Mouse (Mus musculus) T-cell, adult 2 months (primary cell): ENCODE measurements around the gene Srp14.

Source experiments
- DNase-seq: peaks from one replicate; pipeline ENCODE4 v3.0.0; 2022; ENCODE audit warnings: low spot score

Srp14 gene

GRCm38 (mm10) chr2:118479550-118479909 lies at the start of gene Srp14:
TSS of gene Srp14 (minus strand) at chr2:118479711.
- DNase-seq: peak; percentile 95

DNA sequence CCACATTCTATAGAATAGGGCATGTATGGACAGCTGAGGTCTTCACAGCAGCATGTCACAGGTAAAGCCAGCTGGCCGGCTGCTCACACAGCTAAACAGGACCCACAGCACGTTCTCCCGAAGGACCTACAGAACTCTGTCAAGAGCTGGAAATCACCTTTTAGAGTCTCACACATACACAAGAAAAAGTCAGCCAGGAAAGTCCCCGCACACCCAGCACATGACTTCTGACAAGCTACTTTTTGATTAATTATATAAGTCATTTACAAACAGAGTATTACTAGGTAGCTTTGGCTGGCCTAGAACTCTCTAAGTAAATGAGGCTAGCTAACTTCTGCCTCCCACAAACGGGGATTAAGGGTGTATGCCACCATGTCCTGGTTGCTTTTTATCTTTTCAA lies 47.0 kb upstream of the Srp14 start:
- DNase-seq: no peak

GRCm38 (mm10) chr2:118524811-118525210 lies 45.3 kb upstream of the Srp14 start:
- DNase-seq: no peak

DNA sequence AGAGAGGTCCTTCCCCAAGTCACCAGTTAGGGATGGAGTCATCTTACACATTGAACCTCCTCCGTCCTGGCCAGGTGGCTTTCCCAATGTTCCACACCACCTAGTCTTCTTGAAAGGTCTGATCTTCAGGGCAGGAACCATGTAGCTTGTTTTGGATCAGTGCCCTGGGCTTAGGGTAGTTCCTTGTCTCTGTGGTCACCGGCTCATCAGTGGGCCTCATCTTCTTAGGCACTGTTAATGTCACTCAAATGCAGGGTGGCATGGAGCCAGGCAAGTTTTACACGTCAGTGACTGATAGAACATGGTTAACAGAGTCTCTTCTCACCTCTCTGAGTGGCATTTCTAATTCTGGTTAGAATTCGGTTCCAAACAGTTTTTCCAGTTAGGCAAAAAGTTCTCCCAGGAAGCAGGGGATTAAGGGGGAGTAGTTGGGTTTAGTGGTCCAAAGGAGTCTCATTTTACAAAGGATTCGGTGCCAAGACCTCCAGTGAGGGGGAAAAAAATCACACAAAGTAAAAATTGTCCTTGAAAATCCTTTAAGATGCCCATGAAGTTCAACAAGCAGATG lies 43.7 kb upstream of the Srp14 start:
- DNase-seq: no peak

DNA sequence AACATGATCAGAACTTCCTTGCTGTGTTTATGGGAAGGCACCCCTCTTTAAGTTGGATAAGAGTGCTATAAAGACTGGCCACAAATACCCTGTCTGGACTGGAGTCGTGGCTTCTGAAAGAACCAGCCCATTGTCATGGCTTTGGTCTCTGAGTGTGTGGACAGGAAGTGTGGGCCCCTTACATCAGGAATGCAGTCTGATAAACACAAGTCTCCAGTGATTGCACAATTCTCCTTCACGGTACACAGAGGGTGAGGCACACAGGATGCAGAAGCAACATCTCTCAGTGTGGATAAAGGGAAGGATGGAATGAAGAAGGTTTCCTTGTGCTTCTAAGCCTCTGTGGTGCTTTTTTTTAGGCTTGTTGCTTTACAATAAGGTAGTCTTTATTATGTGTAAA lies 42.8 kb upstream of the Srp14 start:
- DNase-seq: no peak

GRCm38 (mm10) chr2:118520042-118520933 lies 40.8 kb upstream of the Srp14 start:
- DNase-seq: no peak

DNA sequence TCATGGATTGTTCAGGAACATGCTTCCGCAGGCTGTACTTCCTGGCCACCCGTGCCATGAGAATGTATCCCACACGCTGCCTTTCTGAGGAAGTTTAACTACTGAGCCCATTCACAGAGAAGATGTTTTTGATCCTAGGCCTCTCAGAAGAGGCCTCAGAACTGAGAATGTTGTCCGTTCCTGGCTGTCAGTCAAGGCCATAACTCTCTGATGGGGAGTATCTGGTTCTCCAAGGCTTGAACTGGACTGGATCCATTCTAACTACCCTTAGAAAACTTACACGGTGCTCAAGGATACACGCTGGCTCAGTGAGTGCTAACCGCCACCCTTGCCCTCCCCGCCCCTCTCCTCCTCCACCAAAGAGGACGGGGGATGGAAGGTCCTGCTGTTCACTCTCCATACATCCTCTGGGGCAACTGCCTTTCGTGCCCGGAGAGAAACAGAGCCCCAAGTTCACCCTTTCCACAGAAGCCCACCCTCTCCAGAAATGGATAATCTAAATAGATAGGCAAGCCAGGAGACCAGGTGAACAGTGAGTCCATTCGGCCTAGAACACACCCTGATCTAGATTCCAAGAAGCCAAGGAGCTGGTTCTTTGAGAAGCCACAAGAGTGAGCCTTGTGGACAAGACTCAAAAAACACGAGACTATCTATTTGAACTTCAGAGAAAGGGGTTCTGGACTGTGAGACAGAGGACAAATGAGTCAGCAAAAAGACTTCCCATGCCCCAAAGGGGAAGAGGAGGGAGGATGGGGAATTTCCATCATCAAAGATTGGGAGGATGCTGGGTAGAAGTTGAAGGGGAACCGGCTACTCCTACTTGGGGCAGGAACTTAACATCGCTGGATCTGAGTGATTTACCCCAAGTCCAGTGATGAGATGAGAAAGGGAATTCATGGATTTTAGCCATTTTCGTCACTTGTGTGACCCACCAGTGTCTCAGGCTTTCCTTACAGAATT lies 33.2 kb upstream of the Srp14 start:
- no peak for DNase-seq

DNA sequence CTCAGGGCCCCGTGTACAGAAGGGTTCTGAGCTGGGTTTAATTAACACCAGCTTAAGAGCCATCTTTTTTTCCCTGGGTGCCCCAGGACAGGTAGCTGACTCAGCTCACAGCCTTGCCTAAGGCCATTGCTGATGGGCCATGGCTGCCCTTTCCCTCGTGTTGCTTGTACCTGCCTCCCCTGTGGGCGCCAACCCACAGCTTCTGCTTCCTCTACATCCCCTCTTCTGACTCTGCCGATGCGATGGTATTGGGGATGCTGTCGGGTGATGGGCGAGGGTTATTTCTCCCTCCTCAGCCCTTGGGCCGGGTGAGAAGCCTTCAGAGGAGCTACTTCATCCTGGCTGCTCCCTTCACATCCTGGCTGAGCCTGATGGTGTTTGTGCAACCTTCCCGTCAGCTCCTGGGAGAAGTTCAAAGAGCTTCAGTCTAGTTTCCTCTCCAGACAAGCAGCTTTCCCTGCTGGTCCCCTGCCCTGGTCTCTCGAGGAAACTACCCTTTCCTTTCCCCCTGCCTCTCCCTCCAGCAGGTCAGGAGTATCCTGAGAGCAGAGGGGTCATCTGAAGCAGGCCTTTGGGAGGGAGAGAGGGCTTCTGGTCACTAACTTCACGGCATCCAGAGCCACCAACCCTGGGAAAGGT lies 32.4 kb upstream of the Srp14 start:
- no peak for DNase-seq

DNA sequence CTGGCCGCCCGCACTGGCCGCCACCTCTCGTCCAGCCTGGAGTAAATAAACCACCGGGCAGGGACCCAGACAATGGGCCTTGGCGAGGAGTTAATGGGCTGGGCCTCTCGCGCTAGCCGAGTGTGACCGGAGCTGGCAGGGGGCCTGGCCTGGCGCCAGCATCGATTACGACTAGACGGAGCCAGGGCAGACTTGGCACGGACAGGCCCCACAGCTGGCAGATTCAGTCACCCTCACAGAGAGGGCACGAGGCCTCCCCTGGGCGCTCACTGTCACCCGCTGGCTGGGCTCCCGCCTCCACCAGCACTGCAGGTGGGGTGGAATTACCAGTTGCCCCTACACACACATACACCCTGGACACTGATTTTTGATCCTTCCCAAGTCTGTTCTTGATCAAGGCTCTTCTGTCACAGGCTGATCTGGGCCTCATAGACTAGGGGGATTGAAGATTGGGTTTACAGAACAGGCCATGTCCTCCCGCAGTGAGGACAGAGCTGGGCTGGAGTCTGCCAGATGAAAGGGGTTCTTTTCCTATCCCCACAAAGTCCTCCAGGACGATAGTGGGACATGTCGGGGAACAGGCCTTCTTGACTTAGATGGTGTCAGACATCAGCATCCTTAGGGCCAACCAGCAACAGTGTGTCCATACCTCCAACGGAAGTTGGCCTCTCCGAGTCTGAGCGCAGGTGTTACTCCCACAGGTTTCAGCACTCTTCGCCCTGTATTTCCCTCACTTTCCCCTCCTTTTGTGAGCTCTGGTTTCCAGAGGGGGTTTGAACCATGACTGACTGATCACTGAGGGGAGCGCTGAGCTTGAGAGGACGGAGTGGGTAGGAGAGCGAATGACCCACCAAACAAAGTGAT lies 31.2 kb upstream of the Srp14 start:
- no peak for DNase-seq

GRCm38 (mm10) chr2:118509688-118510446 lies 30.4 kb upstream of the Srp14 start:
- no peak for DNase-seq

- DNase-seq: no peak
Measured at GRCm38 (mm10) chr2:118507126-118507525, 27.6 kb upstream of the Srp14 start.

DNA sequence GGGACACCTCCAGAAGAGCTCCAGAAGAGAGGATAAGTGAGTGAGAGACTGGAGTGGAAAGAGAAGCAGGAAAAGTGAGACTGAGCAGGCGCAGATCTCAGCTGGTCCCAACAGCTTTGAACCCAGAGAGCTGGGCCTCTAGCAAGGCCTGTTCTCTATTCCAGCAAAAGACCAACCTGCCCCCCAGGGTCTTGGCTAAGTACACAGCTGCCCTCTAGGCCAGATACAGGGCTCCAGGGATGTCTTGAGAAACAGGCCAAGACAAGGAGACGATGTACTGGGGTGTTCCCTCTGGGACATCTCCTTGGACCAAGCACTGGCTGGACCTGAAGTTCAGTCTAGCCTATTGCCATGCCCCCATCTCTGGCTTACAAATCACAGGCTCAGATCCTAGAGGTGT lies 20.7 kb upstream of the Srp14 start:
- DNase-seq: no peak

- DNase-seq: peak; percentile 47
Measured at GRCm38 (mm10) chr2:118499135-118499961, 19.8 kb upstream of the Srp14 start.

DNA sequence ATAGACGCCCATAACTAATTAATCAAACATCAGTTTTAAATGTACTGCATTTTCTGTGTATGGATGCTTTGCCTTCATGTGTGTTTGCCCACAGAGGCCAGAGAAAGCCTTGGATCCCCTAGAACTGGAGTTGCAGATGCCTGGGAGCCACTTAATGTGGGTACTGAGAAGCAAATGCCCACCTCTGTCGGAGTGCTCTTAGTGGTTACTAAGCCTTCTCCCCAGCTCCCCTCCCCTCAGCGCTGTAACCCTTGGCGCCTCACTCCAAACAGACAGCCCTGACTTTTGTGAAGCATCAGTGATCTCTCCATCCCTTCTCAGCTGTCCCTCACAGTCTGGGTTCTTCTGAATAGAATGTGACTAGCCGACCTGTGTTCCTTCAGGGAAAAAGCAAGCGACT lies 19.0 kb upstream of the Srp14 start:
- no peak for DNase-seq

DNA sequence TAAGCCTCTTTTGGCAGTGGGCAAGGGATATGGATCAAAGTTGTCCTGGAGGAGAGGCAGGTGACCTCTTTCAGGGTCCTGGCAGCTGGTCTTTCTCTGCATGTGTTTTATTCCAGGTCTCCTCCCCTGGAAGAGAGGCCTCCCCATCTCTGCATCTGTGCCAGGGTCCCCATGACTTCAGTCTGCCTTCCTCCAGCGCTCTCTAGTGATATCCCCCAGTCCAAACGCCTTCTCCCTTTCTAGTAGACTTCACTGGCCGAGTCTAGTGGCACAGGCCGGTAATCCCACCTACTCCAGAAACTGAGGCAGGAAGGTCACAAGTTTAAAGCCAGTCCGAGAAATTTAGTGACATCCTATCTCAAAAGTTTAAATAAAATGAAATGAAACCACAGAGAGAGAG lies 18.4 kb upstream of the Srp14 start:
- no peak for DNase-seq

- DNase-seq: no peak
Measured at GRCm38 (mm10) chr2:118495024-118495423, 15.5 kb upstream of the Srp14 start.

DNA sequence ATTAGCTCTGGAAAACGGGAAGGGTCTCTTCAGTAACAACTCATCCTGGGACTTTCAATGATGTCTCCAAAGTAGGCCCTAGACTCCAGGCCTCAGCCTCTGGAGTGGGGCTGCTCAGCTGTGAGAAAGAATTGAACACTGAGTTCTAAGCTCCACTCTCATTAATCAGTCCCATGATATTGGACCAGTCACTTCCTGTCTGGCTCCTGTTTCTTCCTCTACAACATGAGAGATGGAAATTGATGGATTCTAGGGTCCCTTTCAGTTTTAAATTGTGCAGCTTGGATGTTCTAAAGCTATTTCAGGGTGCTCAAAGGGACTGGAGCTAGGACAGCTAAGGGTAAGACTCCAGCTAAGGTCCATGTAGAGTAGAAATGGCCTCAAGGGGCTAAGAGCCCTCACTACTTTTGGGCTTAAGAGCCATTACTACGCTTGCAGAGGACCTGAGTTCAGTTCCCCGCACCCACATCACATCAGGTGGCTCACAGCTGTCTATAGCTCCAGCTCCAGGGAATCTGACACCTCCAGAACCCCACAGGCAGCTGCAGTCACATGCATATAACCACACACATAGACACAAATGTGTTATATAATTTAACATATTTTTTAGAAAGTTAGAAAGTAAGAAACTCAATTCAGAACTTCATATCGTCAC lies 12.4 kb upstream of the Srp14 start:
- no peak for DNase-seq

GRCm38 (mm10) chr2:118491281-118491731 lies 11.8 kb upstream of the Srp14 start:
- DNase-seq: peak; percentile 66
